Mouse (Mus musculus): ENCODE results near the gene Hccs.

- TF ChIP-seq CTCF (IDR thresholded peaks at IDR 0.05; ENCODE audit: low read depth, low read length) (no peak), EP300 (IDR thresholded peaks at IDR 0.05; ENCODE audit: insufficient read depth, low read depth, low read length) (no peak)
Measured at GRCm38 (mm10) chrX:169337559-169337958, 17.4 kb upstream of the Hccs start.

All from ES-Bruce4 (cell line).